Mouse (Mus musculus) lung, postnatal 0 days (tissue): Measurements from ENCODE around the gene Erc2. TPM values are rescaled to one million over a fixed set of nuclear protein-coding genes. Genes with fewer than 3 reads are reported as not detected.

Source experiments
- ATAC-seq: fragments of 200-750 bp; cut with Nextera tagmentation; 2 replicates; pipeline ENCODE4 v1.8.0; 2017; ENCODE audit warnings: moderate library complexity
- DNase-seq: peaks from one replicate; pipeline ENCODE4 v3.0.0-alpha.2; 2016; ENCODE audit warnings: low spot score
- H3K27ac ChIP-seq: fragments of 300-500 bp; sonication (generic); 2 replicates; pipeline ENCODE4 v1.5.1; 2014; ENCODE audit warnings: antibody characterized with exemption, mild to moderate bottlenecking, low read length, mixed read lengths
- H3K27me3 ChIP-seq: fragments of 300-500 bp; sonication (generic); replicated peaks from 2 replicates; pipeline ENCODE4 v1.6.1; 2014; ENCODE audit warnings: low read length, mixed read lengths; ENCODE audit not compliant: insufficient read depth
- H3K36me3 ChIP-seq: fragments of 300-500 bp; sonication (generic); 2 replicates; pipeline ENCODE4 v1.6.1; 2014; ENCODE audit warnings: low read length, mixed read lengths; ENCODE audit not compliant: insufficient read depth
- H3K4me1 ChIP-seq: fragments of 300-500 bp; sonication (generic); 2 replicates; pipeline ENCODE4 v1.6.1; 2014; ENCODE audit warnings: antibody characterized with exemption, low read depth, low read length, mixed read lengths; ENCODE audit not compliant: insufficient read depth
- H3K4me2 ChIP-seq: fragments of 300-500 bp; sonication (generic); replicated peaks from 2 replicates; pipeline ENCODE4 v1.6.1; 2014; ENCODE audit warnings: low read depth, mild to moderate bottlenecking, low read length, moderate library complexity, mixed read lengths
- H3K4me3 ChIP-seq: fragments of 300-500 bp; sonication (generic); 2 replicates; pipeline ENCODE4 v1.5.1; 2014; ENCODE audit warnings: low read depth, low read length
- H3K9ac ChIP-seq: fragments of 300-500 bp; sonication (generic); replicated peaks from 2 replicates; pipeline ENCODE4 v1.6.1; 2014; ENCODE audit warnings: low read depth, mild to moderate bottlenecking
- H3K9me3 ChIP-seq: fragments of 300-500 bp; sonication (generic); 2 replicates; pipeline ENCODE4 v1.6.1; 2016; ENCODE audit warnings: low read length, mixed read lengths
- CTCF ChIP-seq: IDR thresholded peaks from 2 replicates; pipeline ENCODE4 v1.5.1; 2016; ENCODE audit warnings: antibody characterized with exemption, mild to moderate bottlenecking
- EP300 ChIP-seq: IDR thresholded peaks from 2 replicates; pipeline ENCODE4 v1.6.1; 2016; ENCODE audit warnings: antibody characterized with exemption, mild to moderate bottlenecking, control low read depth
- WGBS: fragments of 180-500 bp; shearing (Covaris S2); extraction: QIAGEN DNeasy Blood & Tissue Kit; methylation state at CpG from one replicate; pipeline ENCODE4 v1.1.7; 2014; 5-methylcytosine and 5-hydroxymethylcytosine counted together
- polyA plus RNA-seq: library from polyadenylated mRNA; unstranded; fragments of >200 nt; fragmentation: Nextera tagmentation; extraction: Ambion mirVana; gene quantifications from 2 replicates; pipeline ENCODE4 v1.2.1, GENCODE M21; 2015

The Erc2 gene
- polyA plus RNA-seq, 1 experiment from 2014 or later, result 1.9 TPM

DNA sequence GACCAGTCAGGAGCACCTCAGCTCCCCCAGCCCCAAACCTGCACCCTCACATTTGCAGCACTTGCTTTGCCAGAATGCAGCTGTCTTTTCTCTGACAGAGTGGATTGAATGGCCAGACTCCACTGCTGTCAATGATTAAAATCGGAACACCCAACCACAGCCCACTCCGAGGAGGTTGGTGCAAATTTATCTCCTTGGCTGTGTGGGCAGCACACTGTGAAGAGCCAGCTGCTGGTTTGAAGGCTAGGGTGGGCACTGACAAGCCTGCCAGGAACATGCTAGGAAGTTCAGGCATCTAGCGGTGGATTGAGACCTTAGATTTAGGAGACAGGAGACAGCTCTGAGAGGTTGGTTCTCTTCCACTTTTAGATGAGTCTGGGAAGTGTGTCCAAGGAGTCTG is 14.8 kb upstream of the Erc2 start:
- 56% methylated on average over 3 of the region's 3 CpGs for WGBS
- DNase-seq (no peak), ATAC-seq (no peak)
- H3K9me3 ChIP-seq, result no peaks in the 10 kb centered on the region
- no peaks in the 10 kb centered on the region for H3K4me1 ChIP-seq
- H3K9ac ChIP-seq, result no peak overlapping the region
- no peaks in the 10 kb centered on the region for H3K36me3 ChIP-seq
- H3K27ac ChIP-seq, result no peak overlapping the region
- H3K4me2 ChIP-seq, result no peak overlapping the region
- no peaks in the 10 kb centered on the region for H3K27me3 ChIP-seq
- TF ChIP-seq EP300, result no peak
- TF ChIP-seq CTCF, result no peak
- H3K4me3 ChIP-seq, result no peak overlapping the region

DNA sequence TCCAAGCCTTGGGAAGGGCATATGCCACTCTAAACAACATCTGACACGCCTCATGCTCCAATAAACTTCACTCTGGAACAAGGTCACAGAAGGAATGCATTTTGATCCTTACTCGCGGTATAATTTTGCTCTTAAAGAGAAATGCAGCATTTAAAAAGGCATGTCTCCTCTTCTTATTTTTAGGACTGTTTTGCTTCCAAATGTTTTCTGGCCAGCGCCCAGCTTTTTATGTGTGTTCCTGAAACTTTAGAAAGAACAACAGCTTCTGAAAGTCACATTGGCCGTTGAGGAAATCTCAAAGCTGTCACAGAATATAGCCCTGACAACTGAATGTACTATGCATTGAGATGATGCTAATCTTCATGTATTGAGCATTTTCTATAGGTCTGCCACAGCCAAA is 8.5 kb upstream of the Erc2 start:
- no peak for DNase-seq
- Histone ChIP-seq H3K4me3 (no peak overlapping the region), H3K36me3 (no peaks in the 10 kb centered on the region), H3K9me3 (no peaks in the 10 kb centered on the region), H3K9ac (no peak overlapping the region), H3K4me1 (no peaks in the 10 kb centered on the region), H3K27ac (no peak overlapping the region), H3K4me2 (no peak overlapping the region), H3K27me3 (no peaks in the 10 kb centered on the region)
- TF ChIP-seq EP300 (no peak), CTCF (no peak)
- no peak for ATAC-seq
- 66% methylated on average over 5 of the region's 5 CpGs for WGBS

DNA sequence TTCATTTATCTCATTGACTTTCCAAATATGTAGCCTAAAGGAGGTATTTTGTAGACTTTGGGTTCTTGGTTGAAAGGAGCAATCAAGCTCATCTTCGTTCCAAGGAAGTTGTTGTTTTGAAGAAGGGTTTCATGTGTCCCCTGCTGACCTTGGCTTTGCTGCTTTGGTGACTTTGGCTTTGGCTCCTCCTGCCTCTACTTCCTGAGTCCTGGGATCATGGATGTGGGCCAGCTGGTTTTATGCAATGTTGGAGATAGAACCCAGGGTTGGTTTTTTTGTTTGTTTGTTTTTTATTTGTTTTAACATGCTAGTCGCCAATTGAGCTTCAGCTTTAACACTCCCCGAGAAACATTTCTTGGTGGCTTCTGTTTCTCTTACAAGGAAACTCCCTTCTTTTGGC is 4.9 kb upstream of the Erc2 start:
- Histone ChIP-seq H3K4me3 (no peak overlapping the region), H3K36me3 (no peaks in the 10 kb centered on the region), H3K27me3 (no peaks in the 10 kb centered on the region), H3K9me3 (no peaks in the 10 kb centered on the region), H3K27ac (no peak overlapping the region), H3K9ac (no peak overlapping the region), H3K4me2 (no peak overlapping the region), H3K4me1 (no peaks in the 10 kb centered on the region)
- ATAC-seq (no peak), DNase-seq (no peak)
- WGBS, result 61% methylated on average over 3 of the region's 3 CpGs
- no peak for TF ChIP-seq EP300
- TF ChIP-seq CTCF, result no peak

DNA sequence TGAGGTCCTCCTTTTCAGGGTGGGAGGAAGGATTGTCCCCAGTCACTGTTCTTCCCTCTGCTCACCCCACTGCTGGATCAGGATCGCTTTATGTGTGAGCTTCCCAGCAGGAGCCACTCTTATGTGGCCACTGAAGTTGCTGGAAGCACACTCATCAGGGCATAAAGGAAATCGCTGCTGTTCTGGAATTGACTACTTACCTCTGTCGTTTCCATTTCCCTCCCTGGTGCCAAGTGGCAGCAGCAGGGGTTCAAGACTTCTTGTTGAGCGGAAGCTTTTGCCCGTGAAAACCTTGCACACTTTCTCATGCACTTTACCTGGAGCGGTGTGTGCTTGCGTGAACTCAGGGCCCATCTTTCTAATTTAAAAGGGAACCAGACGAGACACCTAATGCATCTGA is 652 bp upstream of the Erc2 start:
- H3K27ac ChIP-seq, result no peak overlapping the region
- no peaks in the 10 kb centered on the region for H3K36me3 ChIP-seq
- no peak for ATAC-seq
- no peak overlapping the region for H3K4me3 ChIP-seq
- H3K4me2 ChIP-seq, result 0 out of 2 replicates have a peak overlapping the region, but pooled peaks have one; percentile 90
- H3K9ac ChIP-seq, result no peak overlapping the region
- no peak for DNase-seq
- H3K4me1 ChIP-seq, result no peaks in the 10 kb centered on the region; the same call in 1 of the 2 replicates
- no peaks in the 10 kb centered on the region for H3K9me3 ChIP-seq
- no peak for TF ChIP-seq EP300
- no peak for TF ChIP-seq CTCF
- WGBS, result 38% methylated on average over 8 of the region's 8 CpGs
- 0 out of 2 replicates have a peak, but pooled peaks cover 2% of the 10 kb centered on the region for H3K27me3 ChIP-seq

DNA sequence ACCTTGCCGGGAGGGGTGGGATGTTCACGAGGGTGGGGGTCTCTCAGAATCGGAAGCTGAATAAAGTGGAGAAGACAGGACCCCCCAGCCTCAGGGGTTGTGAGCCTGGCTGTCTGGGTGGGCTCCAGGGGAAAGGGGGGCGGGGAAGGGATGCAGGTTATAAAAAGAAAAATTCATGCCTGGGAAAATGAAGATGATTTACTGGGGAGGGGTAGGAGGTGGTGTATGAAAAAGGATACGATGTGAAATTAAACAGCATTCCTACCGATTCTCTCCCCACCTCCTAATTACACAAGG is 643 bp downstream of the Erc2 start:
- peak overlapping the region; percentile 90 for H3K4me2 ChIP-seq
- H3K9ac ChIP-seq, result 0 out of 2 replicates have a peak overlapping the region, but pooled peaks have one; percentile 3
- H3K9me3 ChIP-seq, result no peaks in the 10 kb centered on the region
- DNase-seq (peak; percentile 4), ATAC-seq (no peak)
- 0 out of 2 replicates have a peak, but pooled peaks cover 2% of the 10 kb centered on the region for H3K27me3 ChIP-seq
- TF ChIP-seq CTCF, result no peak
- TF ChIP-seq EP300, result no peak
- H3K4me1 ChIP-seq, result no peaks in the 10 kb centered on the region; the same call in 1 of the 2 replicates
- no peaks in the 10 kb centered on the region for H3K36me3 ChIP-seq
- WGBS, result 2% methylated on average over 6 of the region's 6 CpGs
- peak overlapping the region; percentile 50 for H3K4me3 ChIP-seq
- no peak overlapping the region for H3K27ac ChIP-seq

DNA sequence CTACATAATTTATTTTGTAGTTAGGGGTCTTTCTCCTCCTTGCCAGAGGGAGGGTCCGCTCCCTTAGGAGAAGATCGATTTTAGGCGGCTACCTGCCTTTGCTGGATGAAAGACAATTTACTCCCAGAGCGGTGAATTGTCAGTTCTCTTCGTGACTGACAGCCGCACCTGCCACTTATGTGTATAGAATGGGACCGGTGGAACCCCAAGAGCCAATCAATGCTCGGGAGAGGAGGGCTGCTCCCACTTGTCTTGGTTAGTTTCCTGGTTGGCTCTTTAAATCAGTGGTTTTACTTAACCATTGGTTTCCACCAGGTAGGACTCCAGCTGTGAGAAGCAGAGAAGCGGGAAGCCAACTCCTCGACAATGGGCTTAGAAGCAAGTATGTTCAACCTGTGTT is 1.1 kb downstream of the Erc2 start:
- TF ChIP-seq CTCF, result no peak
- H3K4me2 ChIP-seq, result peak overlapping the region; percentile 90
- DNase-seq (peak; percentile 77), ATAC-seq (peak; percentile 72)
- 0 out of 2 replicates have a peak overlapping the region, but pooled peaks have one; percentile 3 for H3K9ac ChIP-seq
- H3K4me3 ChIP-seq, result 0 out of 2 replicates have a peak overlapping the region, but pooled peaks have one; percentile 50
- no peak overlapping the region for H3K27ac ChIP-seq
- H3K4me1 ChIP-seq, result no peaks in the 10 kb centered on the region; the same call in 1 of the 2 replicates
- 0 out of 2 replicates have a peak, but pooled peaks cover 2% of the 10 kb centered on the region for H3K27me3 ChIP-seq
- no peaks in the 10 kb centered on the region for H3K9me3 ChIP-seq
- H3K36me3 ChIP-seq, result no peaks in the 10 kb centered on the region
- 9% methylated on average over 10 of the region's 10 CpGs for WGBS

DNA sequence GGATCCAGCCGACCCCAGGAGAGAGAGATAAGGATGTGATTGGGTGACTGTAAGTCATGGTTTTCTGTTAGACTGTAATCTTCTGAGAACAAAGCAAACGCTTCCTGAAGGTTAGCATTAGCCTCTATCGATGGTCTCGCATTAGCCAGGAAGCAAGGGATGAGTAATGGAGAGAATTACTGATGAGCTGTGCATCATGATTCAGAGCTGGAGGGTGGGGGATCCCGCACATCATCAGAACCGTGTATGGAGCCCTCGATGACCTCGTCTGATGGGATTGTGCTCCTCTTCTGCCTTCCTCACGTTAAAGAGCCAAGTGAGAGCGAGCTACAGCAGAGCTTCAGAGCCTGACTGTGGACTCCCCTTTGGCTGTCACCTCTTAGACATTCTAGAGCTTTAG is 6.5 kb downstream of the Erc2 start:
- Histone ChIP-seq H3K9ac (no peak overlapping the region), H3K36me3 (no peaks in the 10 kb centered on the region), H3K4me3 (no peak overlapping the region), H3K4me1 (no peaks in the 10 kb centered on the region; the same call in 1 of the 2 replicates), H3K9me3 (no peaks in the 10 kb centered on the region), H3K27ac (no peak overlapping the region), H3K4me2 (no peak overlapping the region), H3K27me3 (0 out of 2 replicates have a peak, but pooled peaks cover 2% of the 10 kb centered on the region)
- WGBS, result 60% methylated on average over 10 of the region's 10 CpGs
- no peak for TF ChIP-seq EP300
- TF ChIP-seq CTCF, result no peak
- ATAC-seq (no peak), DNase-seq (no peak)
